Mouse (Mus musculus) gastrocnemius, postnatal 10 days (tissue): ENCODE results near the gene Gm6583. TPM values are rescaled to one million over a fixed set of nuclear protein-coding genes. Genes with fewer than 3 reads are reported as not detected.
"Not testable (repeated sequence)": the region's sequence is repeated elsewhere in the genome, so short reads cannot be mapped to it uniquely, and the experiment has no call there.

ENCODE experiments used
- DNase-seq: peaks from one replicate; pipeline ENCODE4 v3.0.0; 2021; ENCODE audit warnings: mixed read lengths
- total RNA-seq, 2 experiments: library from RNA; stranded (reverse); gene quantifications; 2 replicates each; pipeline ENCODE4 v1.2.3; 2021

Gm6583 gene
- total RNA-seq, 2 experiments from 2014 or later = not detected

- no peak for DNase-seq
Measured at GRCm38 (mm10) chr5:112324637-112325545, 30.9 kb downstream of the Gm6583 start.

GRCm38 (mm10) chr5:112323246-112323645 lies 32.6 kb downstream of the Gm6583 start:
- DNase-seq = no peak

GRCm38 (mm10) chr5:112321376-112321775 lies 34.5 kb downstream of the Gm6583 start:
- DNase-seq = no peak

GRCm38 (mm10) chr5:112320936-112321335 lies 34.9 kb downstream of the Gm6583 start:
- no peak for DNase-seq

GRCm38 (mm10) chr5:112320379-112320778 lies 35.5 kb downstream of the Gm6583 start:
- DNase-seq = no peak

GRCm38 (mm10) chr5:112319343-112319742 lies 36.5 kb downstream of the Gm6583 start:
- not testable (repeated sequence) for DNase-seq

GRCm38 (mm10) chr5:112317328-112317727 lies 38.5 kb downstream of the Gm6583 start:
- no peak for DNase-seq

GRCm38 (mm10) chr5:112316468-112316867 lies 39.4 kb downstream of the Gm6583 start:
- DNase-seq = no peak

GRCm38 (mm10) chr5:112313222-112313885 lies 42.5 kb downstream of the Gm6583 start:
- DNase-seq = no peak

GRCm38 (mm10) chr5:112305842-112306241 lies 50.0 kb downstream of the Gm6583 start:
- no peak for DNase-seq

Other genes starting within 250 kb of the Gm6583 start
- under 1 TPM; 0.33 to 0.61 TPM for gene Cryba4, start 103.5 kb downstream of the Gm6583 start, total RNA-seq
- 1 to 10 TPM; 1.4 to 1.7 TPM for gene Crybb1, start 100.2 kb downstream of the Gm6583 start, total RNA-seq
- 10 to 100 TPM; 21.5 to 23.6 TPM for gene Tpst2, start 79.3 kb downstream of the Gm6583 start, total RNA-seq
- 10 to 100 TPM; 14.8 to 15.9 TPM for gene Tfip11, start 29.7 kb downstream of the Gm6583 start, total RNA-seq
- gene Srrd, start 13.0 kb downstream of the Gm6583 start, total RNA-seq = 1 to 10 TPM; 4.7 to 5.0 TPM
- gene Hps4, start 12.9 kb downstream of the Gm6583 start, total RNA-seq = 1 to 10 TPM; 6.5 to 6.8 TPM
- under 1 TPM; 0.49 to 0.93 TPM for gene Asphd2, start 38.8 kb upstream of the Gm6583 start, total RNA-seq
- gene Gm6588, start 93.4 kb upstream of the Gm6583 start, total RNA-seq = not detected
- gene Sez6l, start 221.2 kb upstream of the Gm6583 start, total RNA-seq = under 1 TPM; 0.42 to 0.72 TPM